Mouse (Mus musculus) heart, embryonic 12.5 days (tissue): ENCODE results near the gene Rara. TPM values are rescaled to one million over a fixed set of nuclear protein-coding genes. Genes with fewer than 3 reads are reported as not detected.

Source experiments
- ATAC-seq: fragments of 200-750 bp; cut with Nextera tagmentation; 2 replicates; pipeline ENCODE4 v1.8.0; 2017; ENCODE audit warnings: moderate TSS enrichment, moderate library complexity; ENCODE audit not compliant: insufficient number of reproducible peaks, low FRiP score
- H3K27ac ChIP-seq: fragments of 300-500 bp; sonication (generic); 2 replicates; pipeline ENCODE4 v1.5.1; 2016; ENCODE audit warnings: mild to moderate bottlenecking, moderate library complexity; ENCODE audit not compliant: poor library complexity, severe bottlenecking
- H3K27me3 ChIP-seq: fragments of 300-500 bp; sonication (generic); replicated peaks from 2 replicates; pipeline ENCODE4 v1.6.1; 2016; ENCODE audit warnings: mild to moderate bottlenecking, moderate library complexity
- H3K36me3 ChIP-seq: fragments of 300-500 bp; sonication (generic); 2 replicates; pipeline ENCODE4 v1.6.1; 2016; ENCODE audit warnings: mild to moderate bottlenecking, moderate library complexity
- H3K4me1 ChIP-seq: fragments of 300-500 bp; sonication (generic); replicated peaks from 2 replicates; pipeline ENCODE4 v1.6.1; 2016; ENCODE audit warnings: mild to moderate bottlenecking
- H3K4me2 ChIP-seq: fragments of 300-500 bp; sonication (generic); 2 replicates; pipeline ENCODE4 v1.6.1; 2016; ENCODE audit warnings: mild to moderate bottlenecking, moderate library complexity
- H3K4me3 ChIP-seq: fragments of 300-500 bp; sonication (generic); 2 replicates; pipeline ENCODE4 v1.5.1; 2016; ENCODE audit warnings: mild to moderate bottlenecking
- H3K9ac ChIP-seq: fragments of 300-500 bp; sonication (generic); 2 replicates; pipeline ENCODE4 v1.6.1; 2016; ENCODE audit warnings: mild to moderate bottlenecking, moderate library complexity
- H3K9me3 ChIP-seq: fragments of 300-500 bp; sonication (generic); replicated peaks from 2 replicates; pipeline ENCODE4 v1.6.1; 2016; ENCODE audit warnings: mild to moderate bottlenecking, moderate library complexity
- WGBS: fragments of 180-500 bp; shearing (Covaris S2); methylation state at CpG from one replicate; pipeline ENCODE4 v1.1.7; 2016; 5-methylcytosine and 5-hydroxymethylcytosine counted together
- polyA plus RNA-seq: library from polyadenylated mRNA; unstranded; fragments of >200 nt; fragmentation: Nextera tagmentation; extraction: Ambion mirVana; gene quantifications from 2 replicates; pipeline ENCODE4 v1.2.1, GENCODE M21; 2016

Gene Rara
- polyA plus RNA-seq, 1 experiment from 2014 or later = 33.8 TPM

DNA sequence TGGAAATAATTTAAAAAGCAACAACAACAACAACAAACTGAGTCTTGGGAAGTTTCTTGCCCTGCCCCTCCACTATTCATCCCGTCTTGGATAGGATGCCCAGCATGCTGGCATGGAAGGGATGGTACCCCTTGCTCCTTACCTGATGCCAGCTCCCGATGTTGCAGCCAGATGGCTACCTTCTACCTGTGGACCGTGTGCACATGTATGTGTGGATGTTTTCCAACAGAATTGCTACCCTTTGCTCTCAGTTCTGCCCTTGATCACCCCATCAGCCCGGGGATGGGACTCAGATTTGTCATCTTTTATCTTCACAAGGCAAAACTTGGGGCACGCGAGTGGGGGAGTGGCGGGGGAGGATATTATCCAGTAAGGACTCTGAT is 11.1 kb downstream of the Rara start:
- H3K36me3 ChIP-seq = peaks cover 3% of the 10 kb centered on the region; the same call in 1 of the 2 replicates
- H3K27ac ChIP-seq = peak overlapping the region; percentile 92
- no peak for ATAC-seq
- H3K9me3 ChIP-seq = no peaks in the 10 kb centered on the region
- H3K4me2 ChIP-seq = peak overlapping the region; percentile 87
- H3K4me1 ChIP-seq = peaks cover 76% of the 10 kb centered on the region
- peak overlapping the region; percentile 76 for H3K4me3 ChIP-seq
- H3K9ac ChIP-seq = peak overlapping the region; percentile 92
- 38% methylated on average over 7 of the region's 7 CpGs for WGBS
- no peaks in the 10 kb centered on the region for H3K27me3 ChIP-seq

GRCm38 (mm10) chr11:98939084-98939952 is 11.7 kb downstream of the Rara start:
- Histone ChIP-seq H3K4me2 (peak overlapping the region; percentile 87), H3K9ac (peak overlapping the region; percentile 92), H3K4me1 (peaks cover 81% of the 10 kb centered on the region), H3K4me3 (peak overlapping the region; percentile 76), H3K9me3 (no peaks in the 10 kb centered on the region), H3K36me3 (peaks cover 3% of the 10 kb centered on the region; the same call in 1 of the 2 replicates), H3K27me3 (no peaks in the 10 kb centered on the region), H3K27ac (peak overlapping the region; percentile 100)
- ATAC-seq = no peak
- WGBS = 41% methylated on average over 15 of the region's 15 CpGs

- Histone ChIP-seq H3K27me3 (no peaks in the 10 kb centered on the region), H3K27ac (peak overlapping the region; percentile 100), H3K36me3 (peaks cover 1% of the 10 kb centered on the region; the same call in 1 of the 2 replicates), H3K9me3 (no peaks in the 10 kb centered on the region), H3K4me2 (peak overlapping the region; percentile 87), H3K4me3 (peak overlapping the region; percentile 76), H3K9ac (peak overlapping the region; percentile 92), H3K4me1 (peaks cover 87% of the 10 kb centered on the region)
- ATAC-seq = no peak
- 40% methylated on average over 11 of the region's 11 CpGs for WGBS
Observed at GRCm38 (mm10) chr11:98939953-98940641, 12.5 kb downstream of the Rara start.

- Histone ChIP-seq H3K4me1 (peaks cover 88% of the 10 kb centered on the region), H3K27ac (peak overlapping the region; percentile 100), H3K36me3 (no peaks in the 10 kb centered on the region), H3K4me3 (peak overlapping the region; percentile 76), H3K9me3 (no peaks in the 10 kb centered on the region), H3K4me2 (peak overlapping the region; percentile 87), H3K9ac (peak overlapping the region; percentile 92), H3K27me3 (no peaks in the 10 kb centered on the region)
- no peak for ATAC-seq
- WGBS = 21% methylated on average over 3 of the region's 3 CpGs
Observed at GRCm38 (mm10) chr11:98940776-98941175, 13.2 kb downstream of the Rara start.

DNA sequence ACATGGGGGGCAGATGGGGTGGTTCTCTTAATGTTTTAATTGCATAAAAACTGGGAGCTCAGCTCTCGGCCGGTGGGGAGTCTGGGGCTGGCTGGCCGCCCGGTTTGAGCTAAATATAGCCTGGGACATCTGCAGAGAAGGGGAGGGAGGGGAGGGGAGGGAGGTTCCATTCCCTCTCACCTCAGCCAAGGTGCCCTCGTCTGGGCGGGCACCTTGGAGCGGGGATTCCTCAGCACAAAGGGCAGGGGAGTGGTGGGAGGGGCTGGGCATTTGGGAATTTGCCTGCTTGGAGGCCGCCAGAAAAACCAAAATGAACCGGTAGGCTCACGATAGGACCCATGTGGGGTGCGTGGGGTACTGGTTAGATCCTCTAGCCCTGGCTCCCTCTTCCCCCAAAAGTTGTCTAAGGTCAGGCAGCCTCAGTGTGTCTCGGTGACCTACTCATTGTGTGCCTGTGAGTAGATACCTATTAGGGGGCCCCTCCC is 13.8 kb downstream of the Rara start:
- Histone ChIP-seq H3K9me3 (no peaks in the 10 kb centered on the region), H3K27me3 (no peaks in the 10 kb centered on the region), H3K9ac (peak overlapping the region; percentile 92), H3K4me2 (peak overlapping the region; percentile 87), H3K4me3 (peak overlapping the region; percentile 76), H3K27ac (peak overlapping the region; percentile 100), H3K36me3 (no peaks in the 10 kb centered on the region), H3K4me1 (peaks cover 88% of the 10 kb centered on the region)
- WGBS = 2% methylated on average over 12 of the region's 12 CpGs
- ATAC-seq = 0 out of 2 replicates have a peak, but pooled peaks have one; percentile 2

DNA sequence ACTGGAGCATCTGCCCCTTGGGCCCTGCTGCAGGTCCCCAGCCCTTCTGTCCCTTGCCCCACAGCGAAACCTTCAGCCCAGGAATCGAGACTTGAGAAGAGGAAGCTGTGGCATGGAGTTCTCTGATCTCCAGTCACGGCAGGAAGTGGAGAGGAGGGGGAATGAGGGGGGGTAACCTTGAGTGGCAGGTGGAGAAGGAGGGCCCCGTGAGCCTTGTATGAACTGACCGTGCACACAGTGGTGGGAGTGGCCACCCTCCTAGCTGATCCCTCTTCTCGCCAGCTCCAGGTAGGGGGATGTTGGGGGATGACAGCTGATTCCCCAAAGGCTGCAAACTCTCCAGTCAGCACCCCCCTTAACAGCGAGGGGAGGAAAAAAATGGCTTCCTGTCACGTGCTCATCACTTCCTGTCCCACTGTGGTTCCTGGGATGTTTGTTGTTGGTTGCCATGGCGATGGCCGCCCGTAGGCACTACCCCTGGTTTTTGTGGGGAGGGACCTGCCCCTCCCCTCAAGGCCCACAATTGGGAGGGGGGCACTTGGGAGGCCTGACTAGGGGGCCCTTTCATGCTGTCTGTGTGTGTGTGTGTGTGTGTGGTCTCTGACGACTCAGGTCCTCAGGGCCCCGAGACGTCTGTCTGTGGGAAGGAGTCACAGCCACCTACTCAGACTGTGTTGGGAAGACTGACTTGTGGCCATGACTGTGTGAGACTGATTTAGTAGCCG is 14.4 kb downstream of the Rara start:
- no peaks in the 10 kb centered on the region for H3K9me3 ChIP-seq
- 5% methylated on average over 15 of the region's 15 CpGs for WGBS
- ATAC-seq = peak; percentile 34

DNA sequence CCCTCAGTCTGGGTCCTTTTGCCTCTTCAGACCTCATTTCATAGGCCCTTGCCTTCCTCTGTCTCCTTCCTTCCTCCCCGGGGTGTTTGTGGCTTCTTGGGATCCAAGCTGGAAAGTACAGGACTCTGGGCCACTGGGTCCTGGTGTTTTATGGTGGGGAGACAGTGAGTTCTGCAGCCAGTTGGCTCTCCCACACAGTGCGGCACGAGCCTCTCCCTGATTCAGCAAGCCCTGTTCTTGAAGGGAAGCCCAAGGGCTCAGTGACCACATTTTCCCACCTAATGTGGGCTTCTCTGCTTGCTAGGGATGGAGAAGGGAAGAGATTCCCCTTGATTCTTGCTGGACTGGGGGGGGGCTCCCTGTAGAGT is 14.9 kb downstream of the Rara start:
- Histone ChIP-seq H3K4me1 (peaks cover 90% of the 10 kb centered on the region), H3K27me3 (no peaks in the 10 kb centered on the region), H3K4me2 (peak overlapping the region; percentile 87), H3K27ac (peak overlapping the region; percentile 100), H3K9me3 (no peaks in the 10 kb centered on the region), H3K4me3 (peak overlapping the region; percentile 76), H3K9ac (peak overlapping the region; percentile 92), H3K36me3 (no peaks in the 10 kb centered on the region)
- ATAC-seq = no peak
- WGBS = 36% methylated on average over 3 of the region's 3 CpGs

More for the DNA sequence above, 14.4 kb downstream of the Rara start:
- Histone ChIP-seq H3K4me2 (peak overlapping the region; percentile 87), H3K4me1 (peaks cover 85% of the 10 kb centered on the region), H3K27ac (peak overlapping the region; percentile 100), H3K4me3 (peak overlapping the region; percentile 76), H3K9ac (peak overlapping the region; percentile 92), H3K36me3 (no peaks in the 10 kb centered on the region), H3K27me3 (no peaks in the 10 kb centered on the region)

- H3K27me3 ChIP-seq = no peaks in the 10 kb centered on the region
- peaks cover 96% of the 10 kb centered on the region for H3K4me1 ChIP-seq
- no peaks in the 10 kb centered on the region for H3K9me3 ChIP-seq
- peak; percentile 63 for ATAC-seq
- H3K27ac ChIP-seq = peak overlapping the region; percentile 100
- H3K4me3 ChIP-seq = peak overlapping the region; percentile 76; the same call in 1 of the 2 replicates
- peak overlapping the region; percentile 87 for H3K4me2 ChIP-seq
- 47% methylated on average over 8 of the region's 8 CpGs for WGBS
- H3K36me3 ChIP-seq = no peaks in the 10 kb centered on the region
- peak overlapping the region; percentile 92 for H3K9ac ChIP-seq
Observed at GRCm38 (mm10) chr11:98942923-98943641, 15.5 kb downstream of the Rara start.

DNA sequence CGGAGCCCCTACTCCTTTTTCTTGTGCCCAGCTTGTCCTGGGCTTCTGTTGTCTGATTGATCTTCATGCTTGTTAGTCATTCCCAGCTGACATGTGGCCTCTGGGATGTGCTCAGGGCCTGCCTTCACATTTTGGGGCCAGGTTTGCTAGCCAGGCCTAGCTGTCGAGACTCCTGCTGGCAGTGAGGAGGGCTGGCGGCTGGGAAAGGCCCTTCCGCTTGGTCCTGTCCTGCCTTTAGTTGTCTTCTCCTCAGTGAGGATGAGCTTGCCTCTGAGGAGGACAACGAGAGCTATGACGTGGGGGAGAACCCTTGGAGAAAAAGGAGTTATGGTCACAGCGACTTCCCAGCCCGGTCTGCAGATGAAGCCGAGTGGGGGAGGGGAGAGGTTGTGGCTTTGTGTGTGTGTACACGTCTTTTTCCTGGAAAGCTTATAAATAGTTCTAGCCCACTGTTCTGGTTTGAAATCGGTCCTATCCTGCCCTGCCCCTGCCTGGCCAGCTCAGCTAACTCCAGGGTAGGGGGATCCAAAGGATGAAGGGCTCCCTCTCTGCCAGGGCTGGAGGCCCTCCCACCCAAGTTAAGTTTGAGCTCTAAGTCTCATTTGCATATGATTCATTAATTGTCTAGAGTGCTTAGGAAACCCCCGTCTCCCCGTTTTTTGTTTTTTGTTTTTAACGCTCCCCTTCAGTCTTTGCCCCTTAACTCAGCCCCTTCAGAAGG is 16.3 kb downstream of the Rara start:
- Histone ChIP-seq H3K4me1 (peaks cover 96% of the 10 kb centered on the region), H3K27me3 (no peaks in the 10 kb centered on the region), H3K27ac (peak overlapping the region; percentile 100), H3K4me3 (0 out of 2 replicates have a peak overlapping the region, but pooled peaks have one; percentile 2), H3K4me2 (peak overlapping the region; percentile 87), H3K9ac (peak overlapping the region; percentile 92), H3K36me3 (0 out of 2 replicates have a peak, but pooled peaks cover 1% of the 10 kb centered on the region), H3K9me3 (no peaks in the 10 kb centered on the region)
- 34% methylated on average over 14 of the region's 14 CpGs for WGBS
- ATAC-seq = no peak
